Mouse (Mus musculus) brain, adult 10 weeks (tissue): Measurements from ENCODE around the gene Trim14. TPM values are rescaled to one million over a fixed set of nuclear protein-coding genes. Genes with fewer than 3 reads are reported as not detected.

Experiments used
- polyA plus RNA-seq: library from polyadenylated mRNA; stranded (reverse); fragments of 350-450 nt; fragmentation: Illumina TruSeq; extraction: RNeasy Lipid Tissue Mini Kit (QIAGEN cat#74804); gene quantifications from one replicate; pipeline ENCODE4 v1.2.3, GENCODE M21; 2015; ENCODE audit warnings: low read depth, low replicate concordance

The Trim14 gene
- polyA plus RNA-seq, result 0.92 TPM

DNA sequence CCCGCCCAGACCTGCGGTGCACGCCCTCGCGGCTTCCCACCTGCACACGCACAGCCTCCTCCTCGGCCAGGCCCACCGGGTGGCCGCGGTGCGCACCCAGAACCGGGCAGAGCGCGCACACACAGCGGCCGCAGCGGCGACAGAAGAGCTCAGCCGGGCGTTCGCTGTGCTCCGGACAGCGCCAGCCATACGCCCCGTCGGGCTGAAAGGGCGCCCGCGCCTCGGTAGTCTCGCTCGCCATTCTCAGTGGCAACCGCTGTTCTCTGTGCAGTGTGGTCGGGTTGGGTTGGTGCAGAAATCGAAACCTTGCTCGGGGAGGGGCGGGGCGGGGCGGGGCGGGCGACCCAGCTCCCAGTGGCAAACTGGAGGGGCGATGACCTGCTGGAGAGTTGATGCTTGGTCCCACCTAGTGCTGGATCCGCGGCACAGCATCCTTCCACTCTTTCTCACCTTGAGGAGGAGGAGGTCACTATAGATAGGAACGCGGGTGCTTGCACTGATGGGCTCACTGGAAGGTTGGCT, at the start of gene Trim14:
Gene Trim14, minus strand, starts transcription at position 302 of the 522 bp plus-strand sequence.

DNA sequence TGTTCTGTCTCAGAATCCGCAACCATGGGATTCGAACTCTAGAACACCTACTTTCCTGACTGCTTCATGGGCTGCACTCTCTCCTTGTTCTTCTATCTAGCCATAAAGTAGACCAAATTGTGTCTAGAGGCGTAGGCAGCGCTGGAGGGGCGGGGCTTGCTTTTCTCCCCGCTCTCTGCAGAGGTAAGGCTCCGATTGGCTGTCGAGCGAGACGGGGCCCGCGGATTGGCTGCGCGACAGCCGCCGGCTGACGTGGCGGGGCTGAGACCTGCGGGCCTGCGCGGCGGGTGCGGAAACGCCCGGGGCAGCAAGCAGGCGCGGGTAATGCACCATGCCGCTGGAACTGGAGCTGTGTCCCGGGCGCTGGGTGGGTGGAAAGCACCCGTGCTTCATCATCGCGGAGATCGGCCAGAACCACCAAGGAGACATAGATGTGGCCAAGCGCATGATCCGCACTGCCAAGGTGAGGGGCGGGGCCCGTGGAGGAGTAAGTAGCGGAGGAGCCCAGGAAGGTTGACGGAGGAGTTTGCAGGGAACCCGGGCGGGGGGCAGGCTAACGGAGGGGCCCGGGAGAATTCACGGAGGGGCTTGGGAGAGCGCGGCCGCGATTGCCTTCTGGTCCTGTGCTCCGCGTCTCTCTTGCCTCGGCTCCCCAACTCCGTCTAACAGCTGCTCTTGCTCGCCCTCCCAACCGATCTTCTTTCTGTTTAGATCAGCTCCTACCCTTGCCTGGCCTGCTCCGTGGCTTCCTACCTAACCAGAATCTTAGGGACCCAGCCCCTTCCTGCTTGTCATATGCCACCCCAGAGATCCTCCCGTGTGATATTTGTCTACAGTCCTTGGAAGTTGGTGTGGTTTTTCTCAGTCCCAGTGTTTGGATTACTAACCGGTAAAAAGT, 46.7 kb downstream of the Trim14 start, which contains the start of gene Nans:
Gene Nans, plus strand, starts transcription at position 221 of the 898 bp plus-strand sequence.

DNA sequence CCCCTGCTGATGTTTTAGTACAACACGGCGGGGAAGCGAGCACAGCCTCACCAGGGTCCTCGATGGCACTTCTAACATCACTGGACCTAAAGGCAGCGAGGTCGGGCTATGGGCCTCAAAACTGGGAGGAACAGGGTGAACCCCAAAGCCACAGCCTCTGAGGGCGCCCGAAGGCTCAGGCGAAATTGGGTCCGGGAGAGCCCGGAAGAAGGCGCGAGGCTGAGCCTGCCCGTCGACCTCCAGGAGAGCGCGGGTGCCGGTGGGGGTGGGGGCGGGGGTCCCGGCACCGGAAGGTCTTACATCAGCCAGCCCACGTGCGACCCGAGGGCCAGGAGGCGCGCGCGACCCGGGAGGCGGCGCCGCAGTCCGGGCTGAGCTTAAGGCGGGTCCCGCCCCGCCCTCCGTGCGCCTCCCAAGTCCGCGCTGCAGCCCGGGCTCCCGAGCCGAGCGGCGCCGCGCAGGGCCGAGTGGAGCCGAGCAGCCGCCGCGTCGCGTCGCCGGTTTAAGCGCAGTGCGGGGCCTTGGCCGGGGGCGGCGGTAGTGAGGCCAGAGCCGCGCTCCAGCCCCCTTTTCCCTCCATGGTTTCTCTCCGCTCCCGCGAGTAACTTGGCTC, 85.3 kb downstream of the Trim14 start, which contains the start of gene Anp32b:
Gene Anp32b, plus strand, starts transcription at position 384 of the 613 bp plus-strand sequence.

Other genes with a start within 250 kb of the Trim14 start
- not detected for gene Foxe1, start 192.5 kb downstream of the Trim14 start, polyA plus RNA-seq
- gene Trmo, start 146.7 kb downstream of the Trim14 start, polyA plus RNA-seq, result 4.7 TPM
- gene Hemgn, start 122.6 kb downstream of the Trim14 start, polyA plus RNA-seq, result not detected
- 59.6 TPM for gene Anp32b, start 85.2 kb downstream of the Trim14 start, polyA plus RNA-seq
- 20.1 TPM for gene Nans, start 46.9 kb downstream of the Trim14 start, polyA plus RNA-seq
- 18.6 TPM for gene Coro2a, start 66.1 kb upstream of the Trim14 start, polyA plus RNA-seq
- 3.1 TPM for gene Tbc1d2, start 114.1 kb upstream of the Trim14 start, polyA plus RNA-seq